Mouse (Mus musculus): ENCODE data around the gene Cpa2.

- TF ChIP-seq CTCF (IDR thresholded peaks at IDR 0.05), result no peak
- TF ChIP-seq POLR2A (IDR thresholded peaks at IDR 0.05; ENCODE audit: insufficient read depth, low read depth, low read length), result no peak
Measured at GRCm38 (mm10) chr6:30604342-30604867, 63.0 kb downstream of the Cpa2 start.

Data from heart, adult 2 months (tissue).